Mouse (Mus musculus) liver, adult 2 months (tissue): Measurements from ENCODE around the gene Nkapl. TPM values are rescaled to one million over a fixed set of nuclear protein-coding genes. Genes with fewer than 3 reads are reported as not detected.
A peak's percentile ranks its signal among the peaks of the same experiment; 100 is the strongest.

Experiments used
- DNase-seq: peaks from one replicate; pipeline ENCODE4 v3.0.0-alpha.2; 2011; ENCODE audit warnings: low read depth, low spot score; ENCODE audit errors: extremely low read depth
- H3K27ac ChIP-seq: fragments of 200-500 bp; replicated peaks from 2 replicates; pipeline ENCODE4 v1.5.1; 2012; ENCODE audit warnings: low read depth, mild to moderate bottlenecking, control low read depth, inconsistent platforms, low read length; ENCODE audit not compliant: insufficient read depth
- H3K27me3 ChIP-seq: fragments of 200-500 bp; 2 replicates; pipeline ENCODE4 v1.6.1; 2012; ENCODE audit warnings: mild to moderate bottlenecking, moderate library complexity, low read length, inconsistent platforms; ENCODE audit not compliant: control insufficient read depth, insufficient read depth
- H3K36me3 ChIP-seq: fragments of 200-500 bp; 2 replicates; pipeline ENCODE4 v1.6.1; 2012; ENCODE audit warnings: low read length, inconsistent platforms; ENCODE audit not compliant: control insufficient read depth, insufficient read depth
- H3K4me1 ChIP-seq: fragments of 200-500 bp; 2 replicates; pipeline ENCODE4 v1.6.1; 2011; ENCODE audit warnings: low read length; ENCODE audit not compliant: control insufficient read depth, insufficient read depth
- H3K4me3 ChIP-seq: fragments of 200-500 bp; 2 replicates; pipeline ENCODE4 v1.5.1; 2011; ENCODE audit warnings: low read depth, mild to moderate bottlenecking, control low read depth, low read length, moderate library complexity; ENCODE audit not compliant: insufficient read depth
- H3K79me2 ChIP-seq: fragments of 200-500 bp; 2 replicates; pipeline ENCODE4 v1.6.1; 2012; ENCODE audit warnings: inconsistent platforms, mild to moderate bottlenecking, low read length, moderate library complexity; ENCODE audit not compliant: control insufficient read depth, insufficient read depth
- H3K9ac ChIP-seq: fragments of 200-500 bp; 2 replicates; pipeline ENCODE4 v1.6.1; 2012; ENCODE audit warnings: low read depth, mild to moderate bottlenecking, control low read depth, inconsistent platforms, low read length
- CTCF ChIP-seq: fragments of 200-500 bp; IDR thresholded peaks from 2 replicates; pipeline ENCODE4 v1.5.1; 2011; ENCODE audit warnings: low read depth, low read length, control low read depth
- POLR2A ChIP-seq: fragments of 200-500 bp; IDR thresholded peaks from 2 replicates; pipeline ENCODE4 v1.6.1; 2011; ENCODE audit warnings: low read length, control low read depth; ENCODE audit not compliant: insufficient read depth; ENCODE audit errors: extremely low read depth
- WGBS: fragments of 180-500 bp; shearing (Covaris S2); methylation state at CpG from one replicate; pipeline ENCODE4 v1.1.7; 2018; 5-methylcytosine and 5-hydroxymethylcytosine counted together
- polyA plus RNA-seq: library from polyadenylated mRNA; depleted of rRNA; stranded (reverse); fragments of >200 nt; gene quantifications from 2 replicates; pipeline ENCODE4 v1.2.3, GENCODE M21; 2012
- total RNA-seq: library from RNA; depleted of rRNA; stranded (reverse); fragments of >200 nt; gene quantifications from 2 replicates; pipeline ENCODE4 v1.2.3, GENCODE M21; 2014

Nkapl gene
- total and polyA plus RNA-seq, 2 experiments, result 0.13 to 0.55 TPM

- H3K4me1 ChIP-seq, result peaks cover 16% of the 10 kb centered on the region
- H3K36me3 ChIP-seq, result peaks cover 52% of the 10 kb centered on the region
- H3K9ac ChIP-seq, result no peak overlapping the region
- TF ChIP-seq POLR2A (no peak), CTCF (no peak)
- 72% methylated on average over 9 of the region's 9 CpGs for WGBS
- H3K79me2 ChIP-seq, result peaks cover 8% of the 10 kb centered on the region; the same call in 1 of the 2 replicates
- H3K27me3 ChIP-seq, result no peaks in the 10 kb centered on the region
- no peak overlapping the region for H3K4me3 ChIP-seq
- no peak for DNase-seq
- H3K27ac ChIP-seq, result no peak overlapping the region
These were observed 21.5 kb downstream of the Nkapl start for GRCm38 (mm10) chr13:21446796-21447195.

DNA sequence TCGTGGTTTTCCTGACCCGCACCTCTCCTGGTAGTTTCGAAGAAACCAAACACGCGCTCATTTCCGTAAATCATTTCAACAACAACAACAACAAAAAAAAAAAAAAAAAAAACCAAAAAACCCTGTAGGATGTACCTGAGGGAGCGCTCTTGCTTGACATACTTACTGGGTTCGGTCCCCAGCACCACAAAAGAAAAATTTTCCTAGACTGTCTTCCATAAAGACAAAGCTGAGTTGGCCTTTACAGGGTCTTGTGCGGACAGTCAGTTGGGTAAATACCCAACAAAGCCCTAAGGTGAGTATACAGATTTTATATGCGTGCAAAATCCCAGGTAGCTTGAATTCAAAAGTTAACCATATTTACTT, 27.1 kb downstream of the Nkapl start:
- no peak for DNase-seq
- Histone ChIP-seq H3K36me3 (peaks cover 27% of the 10 kb centered on the region), H3K79me2 (no peaks in the 10 kb centered on the region; the same call in 1 of the 2 replicates), H3K4me1 (peaks cover 5% of the 10 kb centered on the region; the same call in 1 of the 2 replicates), H3K27ac (peak overlapping the region; percentile 37), H3K27me3 (no peaks in the 10 kb centered on the region), H3K9ac (peak overlapping the region; percentile 74), H3K4me3 (peak overlapping the region; percentile 67)
- 28% methylated on average over 10 of the region's 10 CpGs for WGBS
- no peak for TF ChIP-seq POLR2A
- no peak for TF ChIP-seq CTCF

- no peak for TF ChIP-seq POLR2A
- peak; percentile 63 for TF ChIP-seq CTCF
- peak; percentile 67 for DNase-seq
- Histone ChIP-seq H3K27ac (peak within 1 kb of the TSS; percentile 37), H3K4me1 (peaks cover 5% of the 10 kb centered on the region; the same call in 1 of the 2 replicates), H3K4me3 (peak within 1 kb of the TSS; percentile 67), H3K36me3 (peaks cover 23% of the 10 kb centered on the region), H3K79me2 (no peaks in the 10 kb centered on the region; the same call in 1 of the 2 replicates), H3K9ac (peak within 1 kb of the TSS; percentile 74), H3K27me3 (no peaks in the 10 kb centered on the region)
- WGBS, result under 1% methylated on average over 32 of the region's 32 CpGs
These were observed 27.7 kb downstream of the Nkapl start, which contains the start of gene Pgbd1 for GRCm38 (mm10) chr13:21440503-21441206. Gene Pgbd1 (minus strand): TSS chr13:21441058.

GRCm38 (mm10) chr13:21435476-21435875, 32.8 kb downstream of the Nkapl start:
- Histone ChIP-seq H3K36me3 (no peaks in the 10 kb centered on the region), H3K9ac (no peak overlapping the region), H3K4me1 (peaks cover 5% of the 10 kb centered on the region; the same call in 1 of the 2 replicates), H3K4me3 (no peak overlapping the region), H3K79me2 (no peaks in the 10 kb centered on the region), H3K27ac (no peak overlapping the region), H3K27me3 (no peaks in the 10 kb centered on the region)
- 77% methylated on average over 4 of the region's 4 CpGs for WGBS
- TF ChIP-seq CTCF (no peak), POLR2A (no peak)
- no peak for DNase-seq

DNA sequence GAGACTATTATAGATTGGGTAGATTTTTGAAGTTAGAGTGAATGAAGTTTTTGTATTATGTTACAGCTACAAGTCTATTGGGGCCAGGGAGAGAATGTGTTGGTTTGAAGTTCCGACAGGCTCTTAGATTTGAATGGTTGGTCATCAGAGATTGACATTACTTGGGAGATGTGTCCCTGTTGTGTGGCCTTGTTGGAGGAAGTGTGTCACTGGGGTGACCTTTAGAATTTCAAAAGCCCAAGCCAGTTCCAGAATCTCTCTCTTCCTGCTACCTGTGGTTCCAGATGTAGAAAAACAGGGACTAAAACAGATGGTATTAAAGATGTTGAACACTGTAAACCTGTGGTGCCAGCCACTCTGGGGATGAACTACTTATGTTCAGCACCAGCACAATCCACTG, 40.7 kb downstream of the Nkapl start:
- no peak overlapping the region for H3K4me3 ChIP-seq
- H3K4me1 ChIP-seq, result no peaks in the 10 kb centered on the region
- no peaks in the 10 kb centered on the region for H3K79me2 ChIP-seq
- no peaks in the 10 kb centered on the region for H3K36me3 ChIP-seq
- no peaks in the 10 kb centered on the region for H3K27me3 ChIP-seq
- WGBS, result 96% methylated on average over 1 of the region's 1 CpGs
- no peak overlapping the region for H3K27ac ChIP-seq
- no peak overlapping the region for H3K9ac ChIP-seq
- no peak for DNase-seq
- TF ChIP-seq POLR2A (no peak), CTCF (no peak)

DNA sequence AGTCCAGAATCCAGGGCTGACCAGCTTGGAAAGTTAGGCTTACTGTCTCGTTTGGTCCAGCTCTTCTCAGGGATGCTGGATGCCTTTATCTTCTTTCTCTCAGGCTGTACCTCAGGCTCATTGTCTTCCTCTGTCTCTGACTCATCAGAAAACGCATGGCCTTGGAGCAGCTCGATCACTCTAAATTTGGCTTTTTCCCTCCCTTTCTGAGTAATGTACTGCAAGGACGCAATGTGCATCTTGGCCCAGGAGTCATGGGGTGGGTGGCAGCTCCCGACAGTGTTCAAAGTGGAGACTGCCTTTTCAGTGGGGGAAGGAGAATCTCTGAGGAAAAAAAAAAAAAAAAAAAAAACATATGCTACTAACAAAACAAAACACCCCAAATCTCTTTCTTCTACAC, 45.0 kb downstream of the Nkapl start:
- Histone ChIP-seq H3K27me3 (no peaks in the 10 kb centered on the region), H3K27ac (no peak overlapping the region), H3K36me3 (no peaks in the 10 kb centered on the region), H3K4me3 (no peak overlapping the region), H3K9ac (no peak overlapping the region), H3K4me1 (no peaks in the 10 kb centered on the region), H3K79me2 (no peaks in the 10 kb centered on the region)
- no peak for TF ChIP-seq CTCF
- no peak for TF ChIP-seq POLR2A
- WGBS, result 76% methylated on average over 5 of the region's 5 CpGs
- DNase-seq, result no peak
